Mouse (Mus musculus) limb, embryonic 13.5 days (tissue): ENCODE measurements around the gene Matn3. TPM values are rescaled to one million over a fixed set of nuclear protein-coding genes. Genes with fewer than 3 reads are reported as not detected.

Source experiments
- ATAC-seq: fragments of 200-750 bp; cut with Nextera tagmentation; 2 replicates; pipeline ENCODE4 v1.8.0; 2017; ENCODE audit warnings: low read depth, moderate number of reproducible peaks, moderate TSS enrichment; ENCODE audit not compliant: low FRiP score
- H3K27ac ChIP-seq: fragments of 300-500 bp; sonication (generic); 2 replicates; pipeline ENCODE4 v1.5.1; 2015; ENCODE audit warnings: inconsistent platforms, mild to moderate bottlenecking, moderate library complexity
- H3K27me3 ChIP-seq: fragments of 300-500 bp; sonication (generic); 2 replicates; pipeline ENCODE4 v1.6.1; 2015; ENCODE audit warnings: mild to moderate bottlenecking, inconsistent platforms
- H3K36me3 ChIP-seq: fragments of 300-500 bp; sonication (generic); 2 replicates; pipeline ENCODE4 v1.6.1; 2015; ENCODE audit warnings: inconsistent platforms, mild to moderate bottlenecking, moderate library complexity
- H3K4me1 ChIP-seq: fragments of 300-500 bp; sonication (generic); 2 replicates; pipeline ENCODE4 v1.6.1; 2015; ENCODE audit warnings: inconsistent platforms
- H3K4me2 ChIP-seq: fragments of 300-500 bp; sonication (generic); replicated peaks from 2 replicates; pipeline ENCODE4 v1.6.1; 2015; ENCODE audit warnings: inconsistent platforms, mild to moderate bottlenecking, moderate library complexity
- H3K4me3 ChIP-seq: fragments of 300-500 bp; sonication (generic); 2 replicates; pipeline ENCODE4 v1.5.1; 2015; ENCODE audit warnings: moderate library complexity, mild to moderate bottlenecking, inconsistent platforms
- H3K9ac ChIP-seq: fragments of 300-500 bp; sonication (generic); 2 replicates; pipeline ENCODE4 v1.6.1; 2015; ENCODE audit warnings: mild to moderate bottlenecking, inconsistent platforms
- H3K9me3 ChIP-seq: fragments of 300-500 bp; sonication (generic); 2 replicates; pipeline ENCODE4 v1.6.1; 2016; ENCODE audit warnings: inconsistent platforms
- WGBS: fragments of 180-500 bp; shearing (Covaris S2); methylation state at CpG from one replicate; pipeline ENCODE4 v1.1.7; 2015; 5-methylcytosine and 5-hydroxymethylcytosine counted together
- polyA plus RNA-seq: library from polyadenylated mRNA; unstranded; fragments of >200 nt; fragmentation: Nextera tagmentation; extraction: Ambion mirVana; gene quantifications from 2 replicates; pipeline ENCODE4 v1.2.1, GENCODE M21; 2015

Gene Matn3
- 31.5 and 36.3 TPM in 2 replicates for polyA plus RNA-seq

GRCm38 (mm10) chr12:8947714-8948464 is at the start of gene Matn3:
Gene Matn3 (plus strand): TSS chr12:8947929.
- Histone ChIP-seq H3K27ac (peak within 1 kb of the TSS; percentile 52), H3K4me1 (peaks cover 24% of the 10 kb centered on the region), H3K27me3 (no peaks in the 10 kb centered on the region; the same call in 1 of the 2 replicates), H3K4me3 (peak within 1 kb of the TSS; percentile 52), H3K4me2 (peak within 1 kb of the TSS; percentile 98), H3K9me3 (no peaks in the 10 kb centered on the region), H3K36me3 (no peaks in the 10 kb centered on the region), H3K9ac (peak within 1 kb of the TSS; percentile 66)
- peak; percentile 73 for ATAC-seq
- whole genome bisulfite sequencing: under 1% methylated on average over 42 of the region's 42 CpGs

- Histone ChIP-seq H3K27me3 (no peaks in the 10 kb centered on the region), H3K9ac (no peak overlapping the region), H3K4me3 (no peak overlapping the region), H3K9me3 (no peaks in the 10 kb centered on the region), H3K4me1 (peaks cover 43% of the 10 kb centered on the region), H3K36me3 (no peaks in the 10 kb centered on the region), H3K27ac (peak overlapping the region; percentile 52; the same call in 1 of the 2 replicates), H3K4me2 (no peak overlapping the region)
- WGBS: 71% methylated on average over 19 of the region's 19 CpGs
- no peak for ATAC-seq
Observed at GRCm38 (mm10) chr12:8898879-8899785, 48.6 kb upstream of the Matn3 start.

- H3K27ac ChIP-seq: peak overlapping the region; percentile 55
- no peak overlapping the region for H3K9ac ChIP-seq
- H3K36me3 ChIP-seq: no peaks in the 10 kb centered on the region
- H3K27me3 ChIP-seq: no peaks in the 10 kb centered on the region
- no peaks in the 10 kb centered on the region for H3K9me3 ChIP-seq
- H3K4me2 ChIP-seq: no peak overlapping the region
- 0 out of 2 replicates have a peak, but pooled peaks have one; percentile 41 for ATAC-seq
- 36% methylated on average over 4 of the region's 4 CpGs for WGBS
- no peak overlapping the region for H3K4me3 ChIP-seq
- peaks cover 40% of the 10 kb centered on the region for H3K4me1 ChIP-seq
Observed at GRCm38 (mm10) chr12:8900107-8900698, 47.5 kb upstream of the Matn3 start.

GRCm38 (mm10) chr12:8900919-8901663 is 46.6 kb upstream of the Matn3 start:
- Histone ChIP-seq H3K4me1 (peaks cover 40% of the 10 kb centered on the region), H3K27me3 (no peaks in the 10 kb centered on the region), H3K36me3 (no peaks in the 10 kb centered on the region), H3K4me3 (no peak overlapping the region), H3K27ac (peak overlapping the region; percentile 2; the same call in 1 of the 2 replicates), H3K9ac (no peak overlapping the region), H3K4me2 (no peak overlapping the region), H3K9me3 (no peaks in the 10 kb centered on the region)
- ATAC-seq: no peak
- 33% methylated on average over 5 of the region's 5 CpGs for WGBS

- Histone ChIP-seq H3K27me3 (no peaks in the 10 kb centered on the region), H3K4me1 (peaks cover 38% of the 10 kb centered on the region), H3K4me2 (no peak overlapping the region), H3K9me3 (no peaks in the 10 kb centered on the region), H3K27ac (no peak overlapping the region), H3K9ac (no peak overlapping the region), H3K36me3 (no peaks in the 10 kb centered on the region), H3K4me3 (no peak overlapping the region)
- whole genome bisulfite sequencing: 12% methylated on average over 2 of the region's 2 CpGs
- no peak for ATAC-seq
Observed at GRCm38 (mm10) chr12:8901934-8902333, 45.8 kb upstream of the Matn3 start.

GRCm38 (mm10) chr12:8902479-8902878 is 45.2 kb upstream of the Matn3 start:
- Histone ChIP-seq H3K9me3 (no peaks in the 10 kb centered on the region), H3K27me3 (no peaks in the 10 kb centered on the region), H3K4me1 (peaks cover 33% of the 10 kb centered on the region), H3K4me3 (no peak overlapping the region), H3K27ac (no peak overlapping the region), H3K4me2 (no peak overlapping the region), H3K36me3 (no peaks in the 10 kb centered on the region), H3K9ac (no peak overlapping the region)
- 22% methylated on average over 3 of the region's 3 CpGs for WGBS
- ATAC-seq: no peak

- Histone ChIP-seq H3K36me3 (no peaks in the 10 kb centered on the region), H3K27ac (peak overlapping the region; percentile 90), H3K9me3 (no peaks in the 10 kb centered on the region), H3K27me3 (no peaks in the 10 kb centered on the region), H3K4me3 (no peak overlapping the region), H3K4me1 (peaks cover 38% of the 10 kb centered on the region), H3K4me2 (peak overlapping the region; percentile 34), H3K9ac (peak overlapping the region; percentile 35; the same call in 1 of the 2 replicates)
- ATAC-seq: peak; percentile 76
- WGBS: 10% methylated on average over 16 of the region's 16 CpGs
Observed at GRCm38 (mm10) chr12:8912860-8913685, 34.7 kb upstream of the Matn3 start.

GRCm38 (mm10) chr12:8913701-8914340 is 33.9 kb upstream of the Matn3 start:
- ATAC-seq: peak; percentile 87
- Histone ChIP-seq H3K36me3 (no peaks in the 10 kb centered on the region), H3K4me2 (peak overlapping the region; percentile 34), H3K27ac (peak overlapping the region; percentile 90), H3K9me3 (no peaks in the 10 kb centered on the region), H3K9ac (peak overlapping the region; percentile 2; the same call in 1 of the 2 replicates), H3K4me3 (no peak overlapping the region), H3K4me1 (peaks cover 38% of the 10 kb centered on the region), H3K27me3 (no peaks in the 10 kb centered on the region)
- WGBS: 19% methylated on average over 9 of the region's 9 CpGs

GRCm38 (mm10) chr12:8916378-8916777 is 31.4 kb upstream of the Matn3 start:
- no peaks in the 10 kb centered on the region for H3K36me3 ChIP-seq
- no peak overlapping the region for H3K27ac ChIP-seq
- no peak overlapping the region for H3K4me2 ChIP-seq
- WGBS: 68% methylated on average over 5 of the region's 5 CpGs
- ATAC-seq: no peak
- no peak overlapping the region for H3K9ac ChIP-seq
- no peak overlapping the region for H3K4me3 ChIP-seq
- no peaks in the 10 kb centered on the region for H3K9me3 ChIP-seq
- peaks cover 49% of the 10 kb centered on the region for H3K4me1 ChIP-seq
- no peaks in the 10 kb centered on the region for H3K27me3 ChIP-seq

- Histone ChIP-seq H3K4me3 (no peak overlapping the region), H3K9ac (no peak overlapping the region), H3K27me3 (no peaks in the 10 kb centered on the region), H3K4me2 (no peak overlapping the region), H3K4me1 (peaks cover 34% of the 10 kb centered on the region), H3K9me3 (no peaks in the 10 kb centered on the region), H3K36me3 (peaks cover under 1% of the 10 kb centered on the region; the same call in 1 of the 2 replicates), H3K27ac (no peak overlapping the region)
- 96% methylated on average over 3 of the region's 3 CpGs for WGBS
- no peak for ATAC-seq
Observed at GRCm38 (mm10) chr12:8919231-8919630, 28.5 kb upstream of the Matn3 start.
